Mouse (Mus musculus) lung, postnatal 0 days (tissue): ENCODE data around the gene Fggy.

Experiments used
- CTCF ChIP-seq: IDR thresholded peaks from 2 replicates; pipeline ENCODE4 v1.5.1; 2016; ENCODE audit warnings: antibody characterized with exemption, mild to moderate bottlenecking
- EP300 ChIP-seq: IDR thresholded peaks from 2 replicates; pipeline ENCODE4 v1.6.1; 2016; ENCODE audit warnings: antibody characterized with exemption, mild to moderate bottlenecking, control low read depth

DNA sequence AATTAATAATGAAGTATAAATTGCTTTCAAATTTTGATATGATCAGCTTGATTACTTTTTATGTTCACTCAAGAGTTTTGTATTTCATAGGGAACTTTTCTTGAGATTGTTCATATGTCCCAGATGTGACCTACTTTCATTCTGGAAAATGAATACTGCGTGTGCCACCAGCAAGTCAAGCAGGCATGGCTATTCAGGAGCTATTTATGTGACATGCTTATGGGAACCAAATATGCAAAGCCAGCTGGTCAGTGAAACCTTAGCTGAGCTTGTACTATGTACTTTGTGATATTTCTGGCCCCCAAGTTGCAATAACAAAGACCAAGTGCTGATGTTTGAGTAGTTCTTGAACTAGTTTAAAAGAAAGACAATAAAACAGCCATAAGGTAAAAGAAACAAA, 390.6 kb downstream of the Fggy start:
- no peak for TF ChIP-seq CTCF
- TF ChIP-seq EP300 = no peak
